Mouse (Mus musculus): ENCODE data around the gene Lrrc25. TPM values are rescaled to one million over a fixed set of nuclear protein-coding genes. Genes with fewer than 3 reads are reported as not detected.
A peak's percentile ranks its signal among the peaks of the same experiment; 100 is the strongest.

Gene Lrrc25
- polyA plus RNA-seq, 1 experiment from 2014 or later, result 1.9 TPM

GRCm38 (mm10) chr8:70657739-70658138 lies 41.8 kb downstream of the Lrrc25 start:
- H3K4me2 ChIP-seq, result peak overlapping the region; percentile 67
- H3K9ac ChIP-seq, result peak overlapping the region; percentile 90
- peak overlapping the region; percentile 91 for H3K27ac ChIP-seq
- no peak for ATAC-seq (ENCODE audit: low FRiP score)
- peak overlapping the region; percentile 75 for H3K4me3 ChIP-seq
- no peaks in the 10 kb centered on the region for H3K27me3 ChIP-seq
- H3K36me3 ChIP-seq, result 0 out of 2 replicates have a peak, but pooled peaks cover 17% of the 10 kb centered on the region
- no peaks in the 10 kb centered on the region for H3K9me3 ChIP-seq
- peaks cover 61% of the 10 kb centered on the region for H3K4me1 ChIP-seq (replicated peaks)
- 52% methylated on average over 2 of the region's 2 CpGs for WGBS

- Histone ChIP-seq H3K36me3 (0 out of 2 replicates have a peak, but pooled peaks cover 17% of the 10 kb centered on the region), H3K9ac (peak overlapping the region; percentile 90), H3K4me3 (peak overlapping the region; percentile 75), H3K27ac (peak overlapping the region; percentile 91), H3K9me3 (no peaks in the 10 kb centered on the region), H3K4me1 (replicated peaks) (peaks cover 58% of the 10 kb centered on the region), H3K27me3 (no peaks in the 10 kb centered on the region), H3K4me2 (peak overlapping the region; percentile 67)
- ATAC-seq (ENCODE audit: low FRiP score), result peak; percentile 33
- under 1% methylated on average over 31 of the region's 31 CpGs for WGBS
Measured at GRCm38 (mm10) chr8:70658897-70659603, 43.1 kb downstream of the Lrrc25 start.

GRCm38 (mm10) chr8:70659604-70660272 lies 43.8 kb downstream of the Lrrc25 start:
- peak overlapping the region; percentile 91 for H3K27ac ChIP-seq
- no peaks in the 10 kb centered on the region for H3K9me3 ChIP-seq
- peak; percentile 88 for ATAC-seq (ENCODE audit: low FRiP score)
- H3K4me1 ChIP-seq (replicated peaks), result peaks cover 51% of the 10 kb centered on the region
- H3K9ac ChIP-seq, result peak overlapping the region; percentile 90
- H3K36me3 ChIP-seq, result 0 out of 2 replicates have a peak, but pooled peaks cover 10% of the 10 kb centered on the region
- no peaks in the 10 kb centered on the region for H3K27me3 ChIP-seq
- peak overlapping the region; percentile 75 for H3K4me3 ChIP-seq
- H3K4me2 ChIP-seq, result peak overlapping the region; percentile 67
- under 1% methylated on average over 44 of the region's 44 CpGs for WGBS

- H3K4me1 ChIP-seq (replicated peaks), result peaks cover 47% of the 10 kb centered on the region
Measured at GRCm38 (mm10) chr8:70660273-70660725, 44.3 kb downstream of the Lrrc25 start, which contains the start of gene Pgpep1. Gene Pgpep1, minus strand, starts transcription at chr8:70660388.

GRCm38 (mm10) chr8:70663691-70664090 lies 47.7 kb downstream of the Lrrc25 start:
- Histone ChIP-seq H3K9ac (no peak overlapping the region), H3K9me3 (no peaks in the 10 kb centered on the region), H3K27me3 (no peaks in the 10 kb centered on the region), H3K4me2 (no peak overlapping the region), H3K27ac (peak overlapping the region; percentile 62), H3K4me3 (no peak overlapping the region), H3K4me1 (replicated peaks) (peaks cover 14% of the 10 kb centered on the region), H3K36me3 (no peaks in the 10 kb centered on the region)
- 33% methylated on average over 4 of the region's 4 CpGs for WGBS
- ATAC-seq (ENCODE audit: low FRiP score), result no peak

More at GRCm38 (mm10) chr8:70660273-70660725, 44.3 kb downstream of the Lrrc25 start, which contains the start of gene Pgpep1:
- WGBS, result 3% methylated on average over 14 of the region's 14 CpGs
- ATAC-seq (ENCODE audit: low FRiP score), result peak; percentile 50
- Histone ChIP-seq H3K27ac (peak within 1 kb of the TSS; percentile 91), H3K4me2 (peak within 1 kb of the TSS; percentile 67), H3K27me3 (no peaks in the 10 kb centered on the region), H3K36me3 (0 out of 2 replicates have a peak, but pooled peaks cover 8% of the 10 kb centered on the region), H3K4me3 (peak within 1 kb of the TSS; percentile 75), H3K9ac (peak within 1 kb of the TSS; percentile 90), H3K9me3 (no peaks in the 10 kb centered on the region)

GRCm38 (mm10) chr8:70664631-70665030 lies 48.7 kb downstream of the Lrrc25 start:
- Histone ChIP-seq H3K4me3 (no peak overlapping the region), H3K27ac (no peak overlapping the region), H3K9ac (no peak overlapping the region), H3K4me1 (replicated peaks) (peaks cover 9% of the 10 kb centered on the region), H3K4me2 (no peak overlapping the region), H3K36me3 (no peaks in the 10 kb centered on the region), H3K27me3 (no peaks in the 10 kb centered on the region), H3K9me3 (no peaks in the 10 kb centered on the region)
- ATAC-seq (ENCODE audit: low FRiP score), result no peak
- WGBS, result 85% methylated on average over 3 of the region's 3 CpGs

- WGBS, result 78% methylated on average over 2 of the region's 2 CpGs
- H3K9ac ChIP-seq, result no peak overlapping the region
- ATAC-seq (ENCODE audit: low FRiP score), result no peak
Measured at GRCm38 (mm10) chr8:70665599-70665998, 49.6 kb downstream of the Lrrc25 start.

GRCm38 (mm10) chr8:70667071-70667470 lies 51.1 kb downstream of the Lrrc25 start:
- H3K4me1 ChIP-seq (replicated peaks), result 0 out of 2 replicates have a peak, but pooled peaks cover 5% of the 10 kb centered on the region
- H3K4me2 ChIP-seq, result no peak overlapping the region
- no peak for ATAC-seq (ENCODE audit: low FRiP score)
- no peaks in the 10 kb centered on the region for H3K9me3 ChIP-seq
- H3K27me3 ChIP-seq, result no peaks in the 10 kb centered on the region
- no peak overlapping the region for H3K9ac ChIP-seq
- H3K36me3 ChIP-seq, result no peaks in the 10 kb centered on the region
- H3K27ac ChIP-seq, result no peak overlapping the region
- WGBS, result 75% methylated on average over 5 of the region's 5 CpGs
- H3K4me3 ChIP-seq, result no peak overlapping the region

More at GRCm38 (mm10) chr8:70665599-70665998, 49.6 kb downstream of the Lrrc25 start:
- H3K9me3 ChIP-seq, result no peaks in the 10 kb centered on the region
- no peak overlapping the region for H3K4me2 ChIP-seq
- H3K4me3 ChIP-seq, result no peak overlapping the region
- no peak overlapping the region; the same call in 1 of the 2 replicates for H3K27ac ChIP-seq
- no peaks in the 10 kb centered on the region for H3K36me3 ChIP-seq
- H3K27me3 ChIP-seq, result no peaks in the 10 kb centered on the region
- peaks cover under 1% of the 10 kb centered on the region; the same call in 1 of the 2 replicates for H3K4me1 ChIP-seq (replicated peaks)

Other genes starting within 250 kb of the Lrrc25 start
- gene Comp, start 242.6 kb upstream of the Lrrc25 start, polyA plus RNA-seq (2015; fragmentation: Nextera tagmentation; extraction: Ambion mirVana), result 0.14 and 0.96 TPM in 2 replicates
- gene Crtc1, start 176.6 kb upstream of the Lrrc25 start, polyA plus RNA-seq (2015; fragmentation: Nextera tagmentation; extraction: Ambion mirVana), result 35.6 and 37.6 TPM in 2 replicates
- 24.3 and 25.8 TPM in 2 replicates for gene Klhl26, start 139.2 kb upstream of the Lrrc25 start, polyA plus RNA-seq (2015; fragmentation: Nextera tagmentation; extraction: Ambion mirVana)
- gene Tmem59l, start 128.8 kb upstream of the Lrrc25 start, polyA plus RNA-seq (2015; fragmentation: Nextera tagmentation; extraction: Ambion mirVana), result 78.5 and 78.8 TPM in 2 replicates
- 2.2 and 2.9 TPM in 2 replicates for gene Crlf1, start 123.0 kb upstream of the Lrrc25 start, polyA plus RNA-seq (2015; fragmentation: Nextera tagmentation; extraction: Ambion mirVana)
- gene Rex1bd, start 109.4 kb upstream of the Lrrc25 start, polyA plus RNA-seq (2015; fragmentation: Nextera tagmentation; extraction: Ambion mirVana), result 147 and 148 TPM in 2 replicates
- 715 and 758 TPM in 2 replicates for gene Uba52, start 105.4 kb upstream of the Lrrc25 start, polyA plus RNA-seq (2015; fragmentation: Nextera tagmentation; extraction: Ambion mirVana)
- 385 and 391 TPM in 2 replicates for gene Fkbp8, start 88.4 kb upstream of the Lrrc25 start, polyA plus RNA-seq (2015; fragmentation: Nextera tagmentation; extraction: Ambion mirVana)
- 47.7 and 50.5 TPM in 2 replicates for gene Kxd1, start 88.2 kb upstream of the Lrrc25 start, polyA plus RNA-seq (2015; fragmentation: Nextera tagmentation; extraction: Ambion mirVana)
- 16.3 and 17.2 TPM in 2 replicates for gene Ell, start 76.7 kb upstream of the Lrrc25 start, polyA plus RNA-seq (2015; fragmentation: Nextera tagmentation; extraction: Ambion mirVana)
- gene Isyna1, start 21.8 kb upstream of the Lrrc25 start, polyA plus RNA-seq (2015; fragmentation: Nextera tagmentation; extraction: Ambion mirVana), result 121 and 125 TPM in 2 replicates
- gene Ssbp4, start 7.3 kb upstream of the Lrrc25 start, polyA plus RNA-seq (2015; fragmentation: Nextera tagmentation; extraction: Ambion mirVana), result 122 and 132 TPM in 2 replicates
- 0.12 and 0.14 TPM in 2 replicates for gene Gdf15, start 16.3 kb downstream of the Lrrc25 start, polyA plus RNA-seq (2015; fragmentation: Nextera tagmentation; extraction: Ambion mirVana)
- 103 and 105 TPM in 2 replicates for gene Pgpep1, start 44.2 kb downstream of the Lrrc25 start, polyA plus RNA-seq (2015; fragmentation: Nextera tagmentation; extraction: Ambion mirVana)
- 191 and 193 TPM in 2 replicates for gene Lsm4, start 57.1 kb downstream of the Lrrc25 start, polyA plus RNA-seq (2015; fragmentation: Nextera tagmentation; extraction: Ambion mirVana)
- gene Jund, start 82.8 kb downstream of the Lrrc25 start, polyA plus RNA-seq (2015; fragmentation: Nextera tagmentation; extraction: Ambion mirVana), result 79.2 and 94.3 TPM in 2 replicates
- gene Iqcn, start 87.3 kb downstream of the Lrrc25 start, polyA plus RNA-seq (2015; fragmentation: Nextera tagmentation; extraction: Ambion mirVana), result 0.04 and 0.09 TPM in 2 replicates
- gene Gm3336, start 102.4 kb downstream of the Lrrc25 start, polyA plus RNA-seq (2015; fragmentation: Nextera tagmentation; extraction: Ambion mirVana), result not detected in 2 replicates
- 0.14 and 0.23 TPM in 2 replicates for gene Pde4c, start 107.6 kb downstream of the Lrrc25 start, polyA plus RNA-seq (2015; fragmentation: Nextera tagmentation; extraction: Ambion mirVana)
- gene Rab3a, start 138.5 kb downstream of the Lrrc25 start, polyA plus RNA-seq (2015; fragmentation: Nextera tagmentation; extraction: Ambion mirVana), result 352 and 355 TPM in 2 replicates
- gene Mpv17l2, start 144.8 kb downstream of the Lrrc25 start, polyA plus RNA-seq (2015; fragmentation: Nextera tagmentation; extraction: Ambion mirVana), result 40.8 and 44.5 TPM in 2 replicates
- gene Pik3r2, start 160.6 kb downstream of the Lrrc25 start, polyA plus RNA-seq (2015; fragmentation: Nextera tagmentation; extraction: Ambion mirVana), result 90.0 and 94.1 TPM in 2 replicates
- 16.4 and 17.4 TPM in 2 replicates for gene Mast3, start 188.9 kb downstream of the Lrrc25 start, polyA plus RNA-seq (2015; fragmentation: Nextera tagmentation; extraction: Ambion mirVana)
- 0.08 and 0.13 TPM in 2 replicates for gene Il12rb1, start 192.3 kb downstream of the Lrrc25 start, polyA plus RNA-seq (2015; fragmentation: Nextera tagmentation; extraction: Ambion mirVana)
- gene Arrdc2, start 223.6 kb downstream of the Lrrc25 start, polyA plus RNA-seq (2015; fragmentation: Nextera tagmentation; extraction: Ambion mirVana), result 7.6 and 8.1 TPM in 2 replicates
- gene Kcnn1, start 247.1 kb downstream of the Lrrc25 start, polyA plus RNA-seq (2015; fragmentation: Nextera tagmentation; extraction: Ambion mirVana), result 13.3 and 17.7 TPM in 2 replicates

Data from hindbrain, embryonic 13.5 days (tissue).